Mouse (Mus musculus): ENCODE data around the gene Ssna1. TPM values are rescaled to one million over a fixed set of nuclear protein-coding genes. Genes with fewer than 3 reads are reported as not detected.

Gene Ssna1
- polyA plus RNA-seq, 1 experiment from 2014 or later: 181 TPM

GRCm38 (mm10) chr2:25304657-25305541 is 32.7 kb upstream of the Ssna1 start:
- no peaks in the 10 kb centered on the region for H3K9me3 ChIP-seq (ENCODE audit: control insufficient read depth, low read length)
- H3K9ac ChIP-seq (ENCODE audit: low read depth, low read length): peak overlapping the region; percentile 66
- ATAC-seq: peak; percentile 80
- WGBS: 5% methylated on average over 40 of the region's 45 CpGs
- peaks cover 9% of the 10 kb centered on the region for H3K27me3 ChIP-seq (replicated peaks; ENCODE audit: control insufficient read depth, insufficient read depth, low read length)
- peak overlapping the region; percentile 55 for H3K27ac ChIP-seq (ENCODE audit: low read depth, low read length)
- peaks cover 12% of the 10 kb centered on the region for H3K4me1 ChIP-seq (ENCODE audit: control insufficient read depth, insufficient read depth, low read depth, low read length)
- peaks cover 16% of the 10 kb centered on the region for H3K36me3 ChIP-seq (ENCODE audit: control insufficient read depth, insufficient read depth, low read length)
- H3K4me3 ChIP-seq (ENCODE audit: low read length): peak overlapping the region; percentile 43
- H3K4me2 ChIP-seq (ENCODE audit: low read length): peak overlapping the region; percentile 69

- peaks cover 14% of the 10 kb centered on the region for H3K36me3 ChIP-seq (ENCODE audit: control insufficient read depth, insufficient read depth, low read length)
- H3K9me3 ChIP-seq (ENCODE audit: control insufficient read depth, low read length): no peaks in the 10 kb centered on the region
- peak overlapping the region; percentile 69 for H3K4me2 ChIP-seq (ENCODE audit: low read length)
- H3K4me1 ChIP-seq (ENCODE audit: control insufficient read depth, insufficient read depth, low read depth, low read length): peaks cover 12% of the 10 kb centered on the region
- 63% methylated on average over 7 of the region's 7 CpGs for WGBS
- H3K27me3 ChIP-seq (replicated peaks; ENCODE audit: control insufficient read depth, insufficient read depth, low read length): peaks cover 7% of the 10 kb centered on the region; the same call in 1 of the 2 replicates
- 0 out of 2 replicates have a peak, but pooled peaks have one; percentile 15 for ATAC-seq
- H3K27ac ChIP-seq (ENCODE audit: low read depth, low read length): no peak overlapping the region
- H3K9ac ChIP-seq (ENCODE audit: low read depth, low read length): no peak overlapping the region
- H3K4me3 ChIP-seq (ENCODE audit: low read length): peak overlapping the region; percentile 43; the same call in 1 of the 2 replicates
These were observed 31.9 kb upstream of the Ssna1 start for GRCm38 (mm10) chr2:25303931-25304656.

DNA sequence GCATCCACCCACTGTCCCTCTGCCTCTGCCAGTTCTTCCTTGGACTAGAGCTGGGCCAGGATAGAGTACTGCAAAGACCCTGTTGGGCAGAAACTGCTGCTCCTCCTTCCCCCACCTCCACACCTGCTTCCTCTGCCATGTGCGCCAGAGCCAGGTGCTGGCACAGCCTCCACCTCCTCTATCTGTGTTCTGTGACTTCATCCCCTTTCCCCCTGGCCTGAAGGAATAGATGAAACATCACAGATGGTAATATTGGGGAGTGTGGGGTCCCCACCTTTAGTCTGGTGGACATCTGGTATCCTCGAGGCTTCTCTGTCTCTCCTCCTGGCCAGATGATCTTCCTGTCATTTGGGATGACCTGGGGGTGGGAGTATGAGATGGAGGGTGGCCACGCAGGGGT is 31.2 kb upstream of the Ssna1 start:
- H3K4me1 ChIP-seq (ENCODE audit: control insufficient read depth, insufficient read depth, low read depth, low read length): peaks cover 12% of the 10 kb centered on the region
- H3K27ac ChIP-seq (ENCODE audit: low read depth, low read length): no peak overlapping the region
- ATAC-seq: no peak
- H3K9me3 ChIP-seq (ENCODE audit: control insufficient read depth, low read length): no peaks in the 10 kb centered on the region
- peaks cover 8% of the 10 kb centered on the region for H3K36me3 ChIP-seq (ENCODE audit: control insufficient read depth, insufficient read depth, low read length)
- peaks cover 4% of the 10 kb centered on the region; the same call in 1 of the 2 replicates for H3K27me3 ChIP-seq (replicated peaks; ENCODE audit: control insufficient read depth, insufficient read depth, low read length)
- H3K9ac ChIP-seq (ENCODE audit: low read depth, low read length): no peak overlapping the region
- no peak overlapping the region for H3K4me2 ChIP-seq (ENCODE audit: low read length)
- 70% methylated on average over 3 of the region's 3 CpGs for WGBS
- no peak overlapping the region for H3K4me3 ChIP-seq (ENCODE audit: low read length)

DNA sequence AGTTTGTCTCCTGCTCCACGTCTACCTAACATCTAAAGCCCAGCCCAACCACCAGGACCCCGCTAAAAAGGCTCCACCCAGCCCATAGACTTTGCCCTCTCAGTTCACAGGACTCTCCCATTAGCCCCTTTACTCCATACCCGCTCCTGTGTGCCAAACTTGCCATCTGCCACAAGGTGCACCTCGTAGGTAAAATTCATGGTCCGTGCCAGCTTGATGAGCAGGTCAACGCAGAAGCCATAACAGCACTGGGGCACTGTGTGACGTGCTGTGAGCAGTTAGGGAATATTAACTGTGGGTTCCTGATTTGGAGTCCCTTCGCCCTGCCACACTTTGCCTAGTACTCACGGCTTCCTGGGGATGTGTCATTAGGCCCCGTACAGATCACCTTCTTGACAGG is 25.8 kb upstream of the Ssna1 start:
- Histone ChIP-seq H3K4me1 (ENCODE audit: control insufficient read depth, insufficient read depth, low read depth, low read length) (no peaks in the 10 kb centered on the region), H3K4me2 (ENCODE audit: low read length) (no peak overlapping the region), H3K27me3 (replicated peaks; ENCODE audit: control insufficient read depth, insufficient read depth, low read length) (peaks cover 26% of the 10 kb centered on the region), H3K9me3 (ENCODE audit: control insufficient read depth, low read length) (no peaks in the 10 kb centered on the region), H3K4me3 (ENCODE audit: low read length) (no peak overlapping the region), H3K9ac (ENCODE audit: low read depth, low read length) (no peak overlapping the region), H3K36me3 (ENCODE audit: control insufficient read depth, insufficient read depth, low read length) (peaks cover 40% of the 10 kb centered on the region), H3K27ac (ENCODE audit: low read depth, low read length) (no peak overlapping the region)
- no peak for ATAC-seq
- WGBS: 78% methylated on average over 10 of the region's 10 CpGs

DNA sequence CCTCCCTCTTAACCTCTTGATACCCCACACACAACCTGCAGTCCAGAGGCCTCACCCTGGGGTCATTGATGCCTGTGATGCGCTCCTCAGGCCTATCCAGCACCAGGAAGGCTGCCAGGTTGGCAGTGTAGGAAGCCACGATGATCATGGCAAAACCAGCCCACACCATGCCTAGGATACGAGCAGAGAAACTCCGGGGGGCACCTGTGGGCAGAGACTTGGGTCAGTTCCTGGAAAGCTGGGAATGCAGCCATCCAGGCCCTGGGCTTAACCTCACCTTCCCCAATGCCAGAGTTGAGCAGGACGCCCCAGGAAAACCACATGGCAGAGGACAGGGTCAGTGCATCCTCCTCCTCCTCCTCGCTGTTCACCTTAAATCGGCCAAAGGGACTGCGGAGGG is 24.9 kb upstream of the Ssna1 start:
- Histone ChIP-seq H3K36me3 (ENCODE audit: control insufficient read depth, insufficient read depth, low read length) (peaks cover 40% of the 10 kb centered on the region), H3K4me3 (ENCODE audit: low read length) (no peak overlapping the region), H3K9ac (ENCODE audit: low read depth, low read length) (no peak overlapping the region), H3K9me3 (ENCODE audit: control insufficient read depth, low read length) (no peaks in the 10 kb centered on the region), H3K27me3 (replicated peaks; ENCODE audit: control insufficient read depth, insufficient read depth, low read length) (peaks cover 34% of the 10 kb centered on the region), H3K4me2 (ENCODE audit: low read length) (no peak overlapping the region), H3K4me1 (ENCODE audit: control insufficient read depth, insufficient read depth, low read depth, low read length) (peaks cover 7% of the 10 kb centered on the region), H3K27ac (ENCODE audit: low read depth, low read length) (no peak overlapping the region)
- WGBS: 71% methylated on average over 5 of the region's 8 CpGs
- ATAC-seq: no peak

DNA sequence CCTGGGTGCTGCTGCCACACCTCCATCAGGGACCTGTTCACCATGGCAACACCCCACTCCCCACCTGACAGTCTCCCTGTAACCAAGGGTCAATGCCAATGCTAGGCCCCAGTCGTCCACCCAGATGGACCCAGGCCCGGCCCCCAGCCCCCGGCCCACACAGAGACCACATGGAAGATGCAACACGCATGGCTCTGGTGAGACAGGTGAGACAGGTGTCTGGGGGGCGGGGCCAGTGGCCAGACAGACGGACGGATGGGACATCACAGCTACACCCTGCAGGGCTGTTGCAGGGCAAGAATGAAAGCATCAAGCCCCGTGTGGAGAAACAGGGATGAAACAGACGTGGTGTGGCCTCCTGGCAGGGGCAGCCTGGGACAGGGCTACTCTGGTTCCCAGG is 21.5 kb upstream of the Ssna1 start:
- H3K27me3 ChIP-seq (replicated peaks; ENCODE audit: control insufficient read depth, insufficient read depth, low read length): peaks cover 58% of the 10 kb centered on the region
- WGBS: 77% methylated on average over 9 of the region's 9 CpGs
- no peak overlapping the region for H3K27ac ChIP-seq (ENCODE audit: low read depth, low read length)
- no peak overlapping the region for H3K4me2 ChIP-seq (ENCODE audit: low read length)
- peaks cover 38% of the 10 kb centered on the region for H3K36me3 ChIP-seq (ENCODE audit: control insufficient read depth, insufficient read depth, low read length)
- no peaks in the 10 kb centered on the region for H3K9me3 ChIP-seq (ENCODE audit: control insufficient read depth, low read length)
- no peak for ATAC-seq
- peaks cover 34% of the 10 kb centered on the region for H3K4me1 ChIP-seq (ENCODE audit: control insufficient read depth, insufficient read depth, low read depth, low read length)
- H3K9ac ChIP-seq (ENCODE audit: low read depth, low read length): no peak overlapping the region
- H3K4me3 ChIP-seq (ENCODE audit: low read length): no peak overlapping the region

DNA sequence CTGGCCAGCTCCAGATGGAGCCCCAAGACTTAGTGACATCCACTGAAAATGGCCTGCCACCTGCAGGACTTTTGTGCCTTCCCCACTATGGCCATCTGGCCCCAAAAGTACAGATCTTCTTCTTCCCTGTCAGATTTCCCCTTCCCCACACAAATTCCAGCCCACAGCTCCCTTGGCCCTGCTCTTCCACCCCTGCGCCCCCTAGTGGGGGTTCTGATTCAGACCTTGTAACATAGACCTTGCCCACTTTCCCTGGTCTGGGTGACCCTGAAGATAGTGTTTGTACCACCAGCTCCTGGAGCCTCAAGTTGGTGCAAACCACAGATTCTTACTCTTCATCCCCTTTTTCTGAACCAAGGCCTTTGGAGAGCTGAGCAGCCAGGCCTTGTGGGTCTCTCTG is 20.6 kb upstream of the Ssna1 start:
- Histone ChIP-seq H3K4me2 (ENCODE audit: low read length) (no peak overlapping the region; the same call in 1 of the 2 replicates), H3K27me3 (replicated peaks; ENCODE audit: control insufficient read depth, insufficient read depth, low read length) (peaks cover 55% of the 10 kb centered on the region), H3K4me1 (ENCODE audit: control insufficient read depth, insufficient read depth, low read depth, low read length) (peaks cover 34% of the 10 kb centered on the region), H3K9me3 (ENCODE audit: control insufficient read depth, low read length) (no peaks in the 10 kb centered on the region), H3K36me3 (ENCODE audit: control insufficient read depth, insufficient read depth, low read length) (peaks cover 33% of the 10 kb centered on the region), H3K27ac (ENCODE audit: low read depth, low read length) (no peak overlapping the region), H3K4me3 (ENCODE audit: low read length) (no peak overlapping the region), H3K9ac (ENCODE audit: low read depth, low read length) (no peak overlapping the region; the same call in 1 of the 2 replicates)
- no peak for ATAC-seq
- WGBS: 0% methylated on average over 1 of the region's 1 CpGs

- Histone ChIP-seq H3K4me2 (ENCODE audit: low read length) (peak overlapping the region; percentile 45), H3K27ac (ENCODE audit: low read depth, low read length) (no peak overlapping the region), H3K9ac (ENCODE audit: low read depth, low read length) (peak overlapping the region; percentile 41), H3K27me3 (replicated peaks; ENCODE audit: control insufficient read depth, insufficient read depth, low read length) (peaks cover 52% of the 10 kb centered on the region), H3K36me3 (ENCODE audit: control insufficient read depth, insufficient read depth, low read length) (peaks cover 27% of the 10 kb centered on the region), H3K9me3 (ENCODE audit: control insufficient read depth, low read length) (no peaks in the 10 kb centered on the region), H3K4me1 (ENCODE audit: control insufficient read depth, insufficient read depth, low read depth, low read length) (peaks cover 38% of the 10 kb centered on the region), H3K4me3 (ENCODE audit: low read length) (0 out of 2 replicates have a peak overlapping the region, but pooled peaks have one; percentile 18)
- ATAC-seq: no peak
- 5% methylated on average over 42 of the region's 43 CpGs for WGBS
These were observed 19.9 kb upstream of the Ssna1 start for GRCm38 (mm10) chr2:25292054-25292544.

Measured in hindbrain, embryonic 16.5 days (tissue).